Mouse (Mus musculus) E14TG2a.4 (cell line): Measurements from ENCODE around the gene Cnksr1.

Experiments
- CTCF ChIP-seq: conservative IDR thresholded peaks from 2 replicates; pipeline ENCODE4 v1.5.1; 2014; ENCODE audit warnings: low read length
- POU5F1 ChIP-seq: IDR thresholded peaks from 2 replicates; pipeline ENCODE4 v1.6.1; 2014; ENCODE audit warnings: low read length, borderline replicate concordance

DNA sequence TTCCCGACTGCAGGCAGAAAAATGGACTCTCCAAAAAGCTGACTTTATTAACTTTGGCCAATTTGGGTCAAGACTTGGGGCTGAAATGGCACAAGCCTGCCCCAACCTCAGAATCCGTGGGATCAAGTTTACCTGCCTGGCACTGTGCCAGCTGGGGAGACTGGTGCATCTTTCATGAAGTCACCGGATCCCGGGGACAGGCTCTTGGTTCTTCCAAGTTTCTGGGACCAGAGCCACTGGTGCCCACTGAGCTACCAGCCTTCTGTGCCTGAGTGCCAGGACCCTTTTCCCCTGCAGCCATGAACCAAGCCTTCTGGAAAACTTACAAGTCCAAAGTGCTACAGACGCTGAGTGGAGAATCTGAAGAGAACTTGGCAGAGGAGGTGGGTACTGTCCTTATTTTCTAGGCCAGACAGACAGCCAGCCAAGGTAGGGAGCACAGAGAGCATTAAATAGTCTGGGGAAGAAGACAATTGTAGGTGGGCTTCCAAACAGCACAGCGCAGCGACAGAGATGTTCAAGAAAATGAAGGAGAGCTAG, 8.6 kb upstream of the Cnksr1 start, which contains the start of gene Gm30191:
- TF ChIP-seq CTCF (no peak), POU5F1 (no peak)
